Mouse (Mus musculus) T-cell, adult 2 months (primary cell): ENCODE data around the gene Ptbp3.
"Not testable (repeated sequence)": the region's sequence is repeated elsewhere in the genome, so short reads cannot be mapped to it uniquely, and the experiment has no call there.

Source experiments
- DNase-seq: peaks from one replicate; pipeline ENCODE4 v3.0.0; 2022; ENCODE audit warnings: low spot score

The Ptbp3 gene

GRCm38 (mm10) chr4:59549175-59549976 is at the start of gene Ptbp3:
Gene Ptbp3 (minus strand): TSS chr4:59549364.
- peak; percentile 92 for DNase-seq

DNA sequence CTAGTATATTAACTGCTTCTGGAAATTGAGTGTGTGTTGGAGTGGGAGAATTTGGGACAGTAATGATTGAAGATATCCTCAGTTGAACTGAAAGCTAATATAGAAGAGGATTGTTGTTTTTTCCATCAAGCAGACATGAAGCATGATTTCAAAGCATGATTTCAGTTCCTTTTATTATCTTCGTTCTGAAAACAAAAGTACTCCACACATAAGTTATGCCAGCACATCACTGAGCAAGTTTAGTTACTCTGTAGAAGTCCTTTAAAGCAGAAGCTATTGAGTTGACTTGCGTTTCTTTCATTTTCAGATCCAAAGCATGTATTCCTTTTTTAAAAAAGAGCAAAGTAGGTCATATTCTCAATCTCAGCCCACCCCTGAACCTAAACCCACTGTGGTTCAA is 47.4 kb upstream of the Ptbp3 start:
- DNase-seq: no peak

GRCm38 (mm10) chr4:59594614-59595013 is 45.5 kb upstream of the Ptbp3 start:
- DNase-seq: no peak

- no peak for DNase-seq
Measured at GRCm38 (mm10) chr4:59587872-59588226, 38.7 kb upstream of the Ptbp3 start.

- DNase-seq: no peak
Measured at GRCm38 (mm10) chr4:59587215-59587871, 38.2 kb upstream of the Ptbp3 start.

DNA sequence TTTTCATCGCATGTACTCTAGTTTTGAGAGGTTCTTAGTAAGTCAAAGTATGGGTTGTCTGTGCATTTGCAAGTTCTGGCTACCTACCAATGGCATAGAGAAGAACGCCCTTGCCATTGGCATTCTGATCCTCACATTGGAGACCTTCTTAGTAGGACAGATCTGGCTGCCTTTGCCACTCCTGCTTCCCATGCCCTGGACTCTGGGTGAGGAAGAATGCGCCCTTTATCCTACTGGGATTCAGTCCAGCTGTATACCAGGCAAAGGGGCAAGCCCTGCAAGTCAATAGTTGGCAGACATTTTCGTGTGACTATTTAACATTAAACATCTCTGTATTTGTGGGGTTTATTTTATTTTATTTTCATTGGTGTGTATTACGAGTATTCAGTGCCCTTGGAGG is 35.9 kb upstream of the Ptbp3 start:
- DNase-seq: no peak

GRCm38 (mm10) chr4:59582186-59582585 is 33.0 kb upstream of the Ptbp3 start:
- no peak for DNase-seq

DNA sequence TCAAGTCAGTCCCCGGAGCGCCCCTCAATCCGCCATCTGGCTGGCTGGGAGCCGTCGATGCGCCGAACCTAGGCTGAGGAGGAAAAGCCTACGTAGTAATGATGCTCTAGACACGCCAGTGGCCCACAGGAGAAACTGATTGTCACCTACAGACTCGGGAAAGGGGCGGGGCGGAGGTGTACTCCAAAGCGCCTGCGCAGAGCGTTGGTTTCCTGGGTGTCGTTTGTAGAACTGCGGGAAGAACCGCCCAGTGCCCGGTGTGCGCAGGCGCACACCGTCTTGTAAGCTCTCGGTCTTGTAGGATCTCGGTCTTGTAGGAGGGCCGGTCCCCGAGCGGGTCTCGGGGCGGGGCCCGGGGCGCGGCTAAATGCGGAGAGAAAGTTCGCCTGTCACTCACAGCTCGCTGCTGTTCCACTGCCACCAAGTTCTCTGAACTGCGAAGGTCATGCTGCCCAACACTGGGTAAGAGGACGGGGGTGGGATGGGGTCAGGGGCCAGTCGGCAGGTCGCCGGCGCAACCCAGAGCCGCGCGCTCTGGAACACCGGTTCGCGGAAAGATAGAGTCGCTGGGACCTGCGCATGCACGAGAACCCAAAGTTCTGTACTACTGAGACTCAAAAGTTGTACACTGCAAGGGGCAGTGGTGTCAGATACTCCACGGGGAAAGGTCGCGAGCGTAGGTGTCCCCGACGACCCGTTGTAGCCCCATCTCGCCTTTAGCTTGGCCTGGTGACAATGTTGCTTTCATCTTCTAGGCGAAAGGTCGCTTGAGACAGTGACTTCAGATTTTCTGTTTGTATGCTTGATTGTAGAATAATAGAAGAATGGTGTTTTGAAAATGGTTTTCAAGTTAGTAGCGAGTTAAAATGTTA is 32.4 kb upstream of the Ptbp3 start, which contains the start of gene Hsdl2:
Gene Hsdl2, plus strand, starts transcription at position 250 of the 872 bp plus-strand sequence.
- peak; percentile 100 for DNase-seq

- DNase-seq: peak; percentile 47
Measured at GRCm38 (mm10) chr4:59580495-59581281, 31.5 kb upstream of the Ptbp3 start.

GRCm38 (mm10) chr4:59575184-59575958 is 26.2 kb upstream of the Ptbp3 start:
- DNase-seq: no peak

DNA sequence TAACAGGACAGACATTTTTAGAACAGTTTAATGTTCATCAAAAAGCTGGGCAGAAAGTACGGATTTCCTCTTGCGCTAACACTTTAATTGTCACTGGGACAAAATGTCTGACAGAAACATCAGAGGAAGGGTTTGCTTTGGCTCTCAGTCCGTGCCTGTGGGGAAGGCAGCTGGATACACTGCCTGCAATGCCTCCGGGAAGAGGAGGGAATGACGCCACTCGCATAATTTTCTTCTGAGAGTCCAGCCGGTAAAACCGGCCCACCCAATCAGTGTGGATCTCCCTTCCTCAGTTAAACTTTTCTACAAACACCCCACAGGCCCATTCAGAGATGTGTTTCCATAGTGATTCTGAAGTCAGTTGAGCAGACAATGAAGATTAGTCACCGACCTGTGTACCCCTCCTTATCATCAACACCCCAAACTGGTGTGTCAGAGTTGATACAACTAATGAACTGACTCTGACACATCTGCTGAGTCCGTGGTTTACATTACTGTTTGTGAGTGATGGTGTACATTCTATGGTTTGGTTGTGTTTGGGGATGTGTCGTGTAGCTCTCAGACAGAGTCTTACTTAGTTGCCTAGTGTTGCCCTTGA is 23.5 kb upstream of the Ptbp3 start:
- no peak for DNase-seq

- DNase-seq: not testable (repeated sequence)
Measured at GRCm38 (mm10) chr4:59570519-59570918, 21.4 kb upstream of the Ptbp3 start.

DNA sequence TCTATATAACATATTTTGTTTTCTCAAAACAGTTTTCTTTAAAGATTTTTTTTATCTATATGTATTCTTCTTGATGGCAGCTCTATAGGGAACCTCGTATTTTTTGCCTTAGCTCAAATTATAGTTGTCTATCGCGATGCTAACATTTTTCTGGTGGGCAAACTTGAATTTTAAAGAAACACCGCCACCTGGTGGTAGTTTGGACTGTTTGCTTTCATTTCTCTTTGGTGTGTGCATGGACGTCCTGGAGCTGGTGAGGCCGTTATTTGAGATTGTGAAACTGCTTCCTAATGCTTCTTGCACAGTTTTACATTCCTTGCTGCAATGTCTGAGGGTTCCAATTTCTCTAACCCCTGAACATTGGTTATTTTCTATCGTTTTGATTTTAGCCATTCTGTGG is 20.4 kb upstream of the Ptbp3 start:
- DNase-seq: peak; percentile 74

DNA sequence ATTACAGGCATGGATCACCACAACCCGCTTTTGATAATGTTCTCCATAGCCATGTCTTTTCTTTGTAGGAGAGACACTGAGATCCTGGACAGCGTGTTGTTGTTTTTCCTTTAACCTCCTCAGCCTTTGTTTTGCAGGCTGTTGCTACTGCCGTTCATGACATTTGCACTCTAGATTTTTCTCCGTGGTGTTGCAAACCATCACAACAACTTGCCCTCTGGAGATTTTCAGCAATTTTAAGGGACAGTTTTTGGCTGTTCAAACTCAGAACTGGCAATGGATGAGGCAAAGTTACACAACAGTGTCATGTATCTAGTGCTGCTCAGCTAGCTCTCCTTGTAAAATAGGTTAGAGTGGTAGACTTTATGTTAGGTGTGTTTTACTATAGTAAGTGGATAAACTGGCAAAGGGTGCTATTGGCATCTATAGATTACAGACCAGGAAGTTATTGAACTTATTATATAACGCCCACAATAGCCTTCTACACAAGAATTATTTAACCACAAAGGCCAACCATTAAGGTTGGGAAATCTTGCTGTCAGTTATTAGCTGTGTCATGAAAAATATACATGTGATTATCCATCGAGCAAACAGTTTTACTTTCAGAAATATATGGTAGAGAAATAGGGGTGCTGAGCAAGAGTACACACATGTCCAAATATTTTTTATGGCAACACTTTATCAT is 18.6 kb upstream of the Ptbp3 start:
- no peak for DNase-seq

DNA sequence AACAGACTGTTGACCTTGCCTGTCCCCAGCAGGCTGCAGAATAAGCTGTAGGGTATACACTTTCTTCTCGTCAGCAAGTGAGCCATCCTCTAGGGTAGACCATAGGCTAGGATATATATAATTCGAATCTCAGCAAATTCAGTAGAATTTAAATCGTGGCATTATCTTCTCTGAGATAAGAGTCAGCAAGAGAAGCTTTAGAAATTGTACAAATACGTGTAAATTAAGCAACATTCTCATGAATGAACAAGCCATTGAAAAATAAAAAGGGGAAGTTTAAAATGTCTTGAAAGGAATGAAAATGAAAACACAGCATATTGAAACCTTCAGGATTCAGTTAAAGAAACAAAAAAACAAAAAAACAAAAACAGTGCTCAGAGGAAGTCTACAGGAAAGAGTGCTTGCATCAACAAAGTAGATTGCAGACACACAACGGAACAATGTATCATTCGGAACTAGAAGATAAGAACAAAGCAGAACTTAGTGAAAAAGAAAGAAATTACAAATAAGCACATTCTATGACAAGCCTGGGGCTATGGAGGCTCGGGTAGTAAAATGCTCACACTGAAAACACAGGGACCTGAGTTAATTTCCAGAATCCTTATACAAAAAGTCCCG is 16.5 kb upstream of the Ptbp3 start:
- no peak for DNase-seq

- DNase-seq: no peak
Measured at GRCm38 (mm10) chr4:59564128-59564527, 15.0 kb upstream of the Ptbp3 start.

GRCm38 (mm10) chr4:59560141-59560540 is 11.0 kb upstream of the Ptbp3 start:
- no peak for DNase-seq

DNA sequence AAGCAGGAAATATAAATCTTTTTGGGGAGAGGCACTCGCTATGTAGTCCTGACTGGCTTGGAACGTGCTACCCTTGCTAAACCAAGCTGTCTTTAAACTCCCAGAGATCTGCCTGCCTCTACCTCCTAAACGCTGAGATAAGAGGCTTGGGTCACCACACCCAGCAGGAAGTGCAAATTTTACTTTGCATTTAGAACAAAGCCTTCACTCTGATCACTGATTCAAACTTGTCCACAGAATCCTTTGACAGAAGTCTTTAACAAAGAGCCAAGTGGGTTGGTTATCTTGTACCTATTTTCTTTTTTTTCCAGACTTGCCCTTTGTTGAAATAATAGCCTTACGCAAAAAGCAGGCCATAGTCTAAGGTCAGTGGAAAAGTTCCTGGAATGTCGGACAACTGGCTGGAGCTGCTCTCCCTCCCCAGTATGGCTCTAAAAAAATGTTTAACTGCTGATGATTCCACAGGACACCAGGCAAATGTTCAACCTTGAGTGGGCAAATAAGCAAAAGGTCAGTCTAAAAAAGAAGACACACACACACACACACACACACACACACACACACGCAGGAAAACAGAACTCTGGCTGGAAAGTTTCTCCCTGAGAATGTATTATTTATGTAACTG is 9.0 kb upstream of the Ptbp3 start:
- no peak for DNase-seq

GRCm38 (mm10) chr4:59557343-59557742 is 8.2 kb upstream of the Ptbp3 start:
- not testable (repeated sequence) for DNase-seq
